Mouse (Mus musculus) intestine, embryonic 15.5 days (tissue): ENCODE measurements at regions not wholly inside any gene's neighbourhood (a gene's known extent, or its start where the extent isn't known, plus 50 kb on each side); places are given as distances from the start of the nearest gene placed in this dataset.

Experiments used
- ATAC-seq: fragments of 200-750 bp; cut with Nextera tagmentation; 2 replicates; pipeline ENCODE4 v1.8.0; 2017; ENCODE audit warnings: moderate TSS enrichment, moderate library complexity
- H3K27ac ChIP-seq: fragments of 300-500 bp; sonication (generic); 2 replicates; pipeline ENCODE4 v1.5.1; 2015; ENCODE audit warnings: mild to moderate bottlenecking, inconsistent platforms
- H3K27me3 ChIP-seq: fragments of 300-500 bp; sonication (generic); replicated peaks from 2 replicates; pipeline ENCODE4 v1.6.1; 2015; ENCODE audit warnings: inconsistent platforms
- H3K36me3 ChIP-seq: fragments of 300-500 bp; sonication (generic); 2 replicates; pipeline ENCODE4 v1.6.1; 2015; ENCODE audit warnings: inconsistent platforms
- H3K4me1 ChIP-seq: fragments of 300-500 bp; sonication (generic); replicated peaks from 2 replicates; pipeline ENCODE4 v1.6.1; 2015; ENCODE audit warnings: inconsistent platforms
- H3K4me2 ChIP-seq: fragments of 300-500 bp; sonication (generic); replicated peaks from 2 replicates; pipeline ENCODE4 v1.6.1; 2015; ENCODE audit warnings: mild to moderate bottlenecking, inconsistent platforms
- H3K4me3 ChIP-seq: fragments of 300-500 bp; sonication (generic); replicated peaks from 2 replicates; pipeline ENCODE4 v1.5.1; 2015; ENCODE audit warnings: inconsistent platforms
- H3K9ac ChIP-seq: fragments of 300-500 bp; sonication (generic); 2 replicates; pipeline ENCODE4 v1.6.1; 2015; ENCODE audit warnings: inconsistent platforms
- H3K9me3 ChIP-seq: fragments of 300-500 bp; sonication (generic); 2 replicates; pipeline ENCODE4 v1.6.1; 2016; ENCODE audit warnings: inconsistent platforms
- WGBS: fragments of 180-500 bp; shearing (Covaris S2); methylation state at CpG from one replicate; pipeline ENCODE4 v1.1.7; 2015; 5-methylcytosine and 5-hydroxymethylcytosine counted together

- no peak overlapping the region for H3K27ac ChIP-seq
- H3K36me3 ChIP-seq = no peaks in the 10 kb centered on the region
- no peaks in the 10 kb centered on the region for H3K4me1 ChIP-seq
- H3K27me3 ChIP-seq = no peaks in the 10 kb centered on the region
- H3K9me3 ChIP-seq = no peaks in the 10 kb centered on the region
- no peak overlapping the region for H3K4me3 ChIP-seq
- H3K9ac ChIP-seq = no peak overlapping the region
- ATAC-seq = no peak
- no peak overlapping the region for H3K4me2 ChIP-seq
These were observed 52.0 kb upstream of the C030005K15Rik start for GRCm38 (mm10) chr10:97778531-97778930.

GRCm38 (mm10) chr10:97779335-97779734 lies 52.8 kb upstream of the C030005K15Rik start:
- no peak overlapping the region for H3K9ac ChIP-seq
- no peak for ATAC-seq
- H3K4me1 ChIP-seq = no peaks in the 10 kb centered on the region
- H3K9me3 ChIP-seq = no peaks in the 10 kb centered on the region
- H3K36me3 ChIP-seq = no peaks in the 10 kb centered on the region
- no peak overlapping the region for H3K4me2 ChIP-seq
- 61% methylated on average over 4 of the region's 4 CpGs for WGBS
- H3K27me3 ChIP-seq = no peaks in the 10 kb centered on the region
- no peak overlapping the region for H3K27ac ChIP-seq
- H3K4me3 ChIP-seq = no peak overlapping the region

GRCm38 (mm10) chr10:97793804-97794203 lies 67.2 kb upstream of the C030005K15Rik start:
- WGBS = 78% methylated on average over 2 of the region's 2 CpGs

GRCm38 (mm10) chr10:97801448-97802265 lies 75.1 kb upstream of the C030005K15Rik start:
- Histone ChIP-seq H3K36me3 (no peaks in the 10 kb centered on the region), H3K9ac (no peak overlapping the region), H3K4me2 (no peak overlapping the region), H3K27ac (no peak overlapping the region), H3K27me3 (no peaks in the 10 kb centered on the region), H3K9me3 (no peaks in the 10 kb centered on the region), H3K4me1 (no peaks in the 10 kb centered on the region), H3K4me3 (no peak overlapping the region)
- 66% methylated on average over 9 of the region's 9 CpGs for WGBS
- no peak for ATAC-seq

More at GRCm38 (mm10) chr10:97793804-97794203, 67.2 kb upstream of the C030005K15Rik start:
- Histone ChIP-seq H3K9me3 (no peaks in the 10 kb centered on the region), H3K27me3 (no peaks in the 10 kb centered on the region), H3K36me3 (no peaks in the 10 kb centered on the region), H3K9ac (no peak overlapping the region), H3K4me2 (no peak overlapping the region), H3K4me1 (no peaks in the 10 kb centered on the region), H3K4me3 (no peak overlapping the region), H3K27ac (no peak overlapping the region)
- no peak for ATAC-seq

- Histone ChIP-seq H3K9ac (no peak overlapping the region), H3K9me3 (no peaks in the 10 kb centered on the region), H3K4me1 (no peaks in the 10 kb centered on the region), H3K36me3 (no peaks in the 10 kb centered on the region), H3K27me3 (no peaks in the 10 kb centered on the region), H3K4me3 (no peak overlapping the region), H3K4me2 (no peak overlapping the region), H3K27ac (no peak overlapping the region)
- ATAC-seq = no peak
- 85% methylated on average over 2 of the region's 2 CpGs for WGBS
These were observed 81.4 kb upstream of the C030005K15Rik start for GRCm38 (mm10) chr10:97807947-97808346.

GRCm38 (mm10) chr10:97842574-97842973 lies 116.0 kb upstream of the C030005K15Rik start:
- Histone ChIP-seq H3K9ac (no peak overlapping the region), H3K36me3 (no peaks in the 10 kb centered on the region), H3K27me3 (no peaks in the 10 kb centered on the region), H3K4me3 (no peak overlapping the region), H3K9me3 (no peaks in the 10 kb centered on the region), H3K4me2 (no peak overlapping the region), H3K27ac (no peak overlapping the region), H3K4me1 (no peaks in the 10 kb centered on the region)
- ATAC-seq = no peak
- WGBS = 81% methylated on average over 3 of the region's 3 CpGs

- H3K27ac ChIP-seq = no peak overlapping the region
- no peaks in the 10 kb centered on the region for H3K27me3 ChIP-seq
- no peaks in the 10 kb centered on the region for H3K36me3 ChIP-seq
- H3K9ac ChIP-seq = no peak overlapping the region
- no peak overlapping the region for H3K4me2 ChIP-seq
- WGBS = 76% methylated on average over 2 of the region's 2 CpGs
- no peak for ATAC-seq
- no peaks in the 10 kb centered on the region for H3K9me3 ChIP-seq
- H3K4me1 ChIP-seq = no peaks in the 10 kb centered on the region
- H3K4me3 ChIP-seq = no peak overlapping the region
These were observed 124.9 kb upstream of the C030005K15Rik start for GRCm38 (mm10) chr10:97851487-97851886.

GRCm38 (mm10) chr10:97877088-97877487 lies 150.5 kb upstream of the C030005K15Rik start:
- no peaks in the 10 kb centered on the region for H3K27me3 ChIP-seq
- H3K9me3 ChIP-seq = no peaks in the 10 kb centered on the region
- H3K4me2 ChIP-seq = no peak overlapping the region
- no peak overlapping the region for H3K27ac ChIP-seq
- H3K4me3 ChIP-seq = no peak overlapping the region
- ATAC-seq = no peak
- no peaks in the 10 kb centered on the region for H3K4me1 ChIP-seq
- H3K36me3 ChIP-seq = no peaks in the 10 kb centered on the region
- WGBS = 35% methylated on average over 3 of the region's 3 CpGs
- H3K9ac ChIP-seq = no peak overlapping the region

GRCm38 (mm10) chr10:97886049-97886448 lies 159.5 kb upstream of the C030005K15Rik start:
- 86% methylated on average over 1 of the region's 1 CpGs for WGBS
- no peak overlapping the region for H3K4me2 ChIP-seq
- no peaks in the 10 kb centered on the region for H3K9me3 ChIP-seq
- H3K4me1 ChIP-seq = no peaks in the 10 kb centered on the region
- no peak overlapping the region for H3K27ac ChIP-seq
- no peak overlapping the region for H3K4me3 ChIP-seq
- H3K27me3 ChIP-seq = no peaks in the 10 kb centered on the region
- H3K9ac ChIP-seq = no peak overlapping the region
- no peaks in the 10 kb centered on the region for H3K36me3 ChIP-seq
- no peak for ATAC-seq

GRCm38 (mm10) chr10:97905793-97906192 lies 179.2 kb upstream of the C030005K15Rik start:
- no peak overlapping the region for H3K9ac ChIP-seq
- H3K4me2 ChIP-seq = no peak overlapping the region
- WGBS = 59% methylated on average over 4 of the region's 4 CpGs
- no peak for ATAC-seq
- no peak overlapping the region for H3K4me3 ChIP-seq
- H3K9me3 ChIP-seq = no peaks in the 10 kb centered on the region
- no peaks in the 10 kb centered on the region for H3K4me1 ChIP-seq
- no peaks in the 10 kb centered on the region for H3K36me3 ChIP-seq
- no peaks in the 10 kb centered on the region for H3K27me3 ChIP-seq
- no peak overlapping the region for H3K27ac ChIP-seq

GRCm38 (mm10) chr10:97925568-97925967 lies 199.0 kb upstream of the C030005K15Rik start:
- Histone ChIP-seq H3K4me2 (no peak overlapping the region), H3K36me3 (no peaks in the 10 kb centered on the region), H3K9me3 (no peaks in the 10 kb centered on the region), H3K4me3 (no peak overlapping the region), H3K27ac (no peak overlapping the region), H3K9ac (no peak overlapping the region), H3K27me3 (no peaks in the 10 kb centered on the region), H3K4me1 (no peaks in the 10 kb centered on the region)
- 41% methylated on average over 4 of the region's 4 CpGs for WGBS
- ATAC-seq = no peak

GRCm38 (mm10) chr10:97940345-97940744 lies 213.8 kb upstream of the C030005K15Rik start:
- 90% methylated on average over 2 of the region's 2 CpGs for WGBS
- H3K27me3 ChIP-seq = no peaks in the 10 kb centered on the region

GRCm38 (mm10) chr10:97965881-97966280 lies 239.3 kb upstream of the C030005K15Rik start:
- WGBS = 72% methylated on average over 1 of the region's 1 CpGs
- Histone ChIP-seq H3K4me2 (no peak overlapping the region), H3K4me3 (no peak overlapping the region), H3K27me3 (no peaks in the 10 kb centered on the region), H3K27ac (no peak overlapping the region), H3K36me3 (no peaks in the 10 kb centered on the region), H3K9me3 (no peaks in the 10 kb centered on the region), H3K4me1 (no peaks in the 10 kb centered on the region), H3K9ac (no peak overlapping the region)
- ATAC-seq = no peak

More at GRCm38 (mm10) chr10:97940345-97940744, 213.8 kb upstream of the C030005K15Rik start:
- Histone ChIP-seq H3K9ac (no peak overlapping the region), H3K9me3 (no peaks in the 10 kb centered on the region), H3K36me3 (no peaks in the 10 kb centered on the region), H3K27ac (no peak overlapping the region), H3K4me2 (no peak overlapping the region), H3K4me3 (no peak overlapping the region), H3K4me1 (no peaks in the 10 kb centered on the region)
- no peak for ATAC-seq
